ENCODE assay signal across 8 mouse cellular contexts in genomic region chr7:43883547-43883946, GRCm38 (mm10). TPM values are rescaled to one million over a fixed set of nuclear protein-coding genes. Genes with fewer than 3 reads are reported as not detected.
DNase-seq lines count a peak whose midpoint lies in the region; ATAC-seq and TF ChIP-seq lines count a peak whose summit lies in the region.

No protein-coding gene starts in this region.

- DNase-seq in A20 (ENCODE audit: low read depth, low spot score): peak; percentile 95
- peak; percentile 16 for DNase-seq in Muller cell, postnatal 12 days (ENCODE audit: inconsistent ontology term)
- peak; percentile 63 for DNase-seq in embryo, embryonic 11 days
- DNase-seq in naive thymus-derived CD4-positive, alpha-beta T cell, adult 2 months (ENCODE audit: low read depth): peak; percentile 25

- ATAC-seq in granulocyte monocyte progenitor cell, adult 5-6 weeks (replicated peaks; ENCODE audit: poor library complexity, severe bottlenecking): peak; percentile 90
- ATAC-seq in intestine, postnatal 0 days: 0 out of 2 replicates have a peak, but pooled peaks have one; percentile 16
- ATAC-seq in limb, embryonic 13.5 days (ENCODE audit: low FRiP score, low read depth): no peak
- ATAC-seq in erythroid progenitor cell, adult 5-6 weeks (replicated peaks; ENCODE audit: low FRiP score, poor library complexity, severe bottlenecking): no peak

- H3K9me3 ChIP-seq in intestine, postnatal 0 days (ENCODE audit: control insufficient read depth): no peaks in the 10 kb centered on the region
- no peaks in the 10 kb centered on the region for H3K9me3 ChIP-seq in limb, embryonic 13.5 days

- 14% methylated on average over 14 of the region's 14 CpGs for WGBS in intestine, postnatal 0 days
- 12% methylated on average over 14 of the region's 14 CpGs for WGBS in limb, embryonic 13.5 days

- TF ChIP-seq CTCF in intestine, postnatal 0 days (IDR thresholded peaks at IDR 0.05; ENCODE audit: low read depth): peak; percentile 72

- H3K27me3 ChIP-seq in intestine, postnatal 0 days (replicated peaks; ENCODE audit: control insufficient read depth, insufficient read depth, low read length): no peaks in the 10 kb centered on the region
- H3K27me3 ChIP-seq in limb, embryonic 13.5 days: peaks cover 20% of the 10 kb centered on the region

- H3K9ac ChIP-seq in intestine, postnatal 0 days (ENCODE audit: low read depth, low read length): no peak overlapping the region
- H3K9ac ChIP-seq in limb, embryonic 13.5 days: no peak overlapping the region

- no peaks in the 10 kb centered on the region for H3K4me1 ChIP-seq in intestine, postnatal 0 days (replicated peaks; ENCODE audit: control insufficient read depth, insufficient read depth, low read length)
- peaks cover 12% of the 10 kb centered on the region for H3K4me1 ChIP-seq in limb, embryonic 13.5 days

- H3K27ac ChIP-seq in intestine, postnatal 0 days (ENCODE audit: low read depth, low read length): no peak overlapping the region
- no peak overlapping the region for H3K27ac ChIP-seq in limb, embryonic 13.5 days

- H3K4me3 ChIP-seq in intestine, postnatal 0 days (ENCODE audit: low read depth, low read length): no peak overlapping the region
- no peak overlapping the region for H3K4me3 ChIP-seq in limb, embryonic 13.5 days

- H3K36me3 ChIP-seq in intestine, postnatal 0 days (ENCODE audit: control insufficient read depth, insufficient read depth): no peaks in the 10 kb centered on the region
- no peaks in the 10 kb centered on the region for H3K36me3 ChIP-seq in limb, embryonic 13.5 days

- H3K4me2 ChIP-seq in intestine, postnatal 0 days (replicated peaks; ENCODE audit: low read depth): no peak overlapping the region; the same call in 1 of the 2 replicates
- peak overlapping the region; percentile 45 for H3K4me2 ChIP-seq in limb, embryonic 13.5 days (replicated peaks)

RNA-seq across cellular contexts. Expression of gene Klk4, which starts 2.6 kb away (rescaled TPM):
- total RNA-seq in granulocyte monocyte progenitor cell, adult 5-6 weeks (2014; fragmentation: Nextera tagmentation): not detected in 2 replicates
- not detected in 2 replicates for total RNA-seq in granulocyte monocyte progenitor cell, adult 5-6 weeks (2017)
- not detected in 2 replicates for polyA plus RNA-seq in intestine, postnatal 0 days (2015; fragmentation: Nextera tagmentation; extraction: Ambion mirVana)
- 0.20 and 0.27 TPM in 2 replicates for polyA plus RNA-seq in limb, embryonic 13.5 days (2015; fragmentation: Nextera tagmentation; extraction: Ambion mirVana)
- total RNA-seq in erythroid progenitor cell, adult 5-6 weeks (2015; ENCODE audit: low replicate concordance): not detected in 2 replicates
- not detected in 2 replicates for total RNA-seq in erythroid progenitor cell, adult 5-6 weeks (2017; ENCODE audit: low replicate concordance)

RNA-seq across cellular contexts. Expression of gene Klk5, which starts 41.8 kb away (rescaled TPM):
- total RNA-seq in granulocyte monocyte progenitor cell, adult 5-6 weeks (2014; fragmentation: Nextera tagmentation): not detected in 2 replicates
- total RNA-seq in granulocyte monocyte progenitor cell, adult 5-6 weeks (2017): not detected in 2 replicates
- not detected in 2 replicates for polyA plus RNA-seq in intestine, postnatal 0 days (2015; fragmentation: Nextera tagmentation; extraction: Ambion mirVana)
- 0.26 and 0.27 TPM in 2 replicates for polyA plus RNA-seq in limb, embryonic 13.5 days (2015; fragmentation: Nextera tagmentation; extraction: Ambion mirVana)
- not detected in 2 replicates for total RNA-seq in erythroid progenitor cell, adult 5-6 weeks (2015; ENCODE audit: low replicate concordance)
- total RNA-seq in erythroid progenitor cell, adult 5-6 weeks (2017; ENCODE audit: low replicate concordance): not detected in 2 replicates

RNA-seq across cellular contexts. Expression of gene Klk15, which starts 50.0 kb away (rescaled TPM):
- total RNA-seq in granulocyte monocyte progenitor cell, adult 5-6 weeks (2014; fragmentation: Nextera tagmentation): not detected in 2 replicates
- total RNA-seq in granulocyte monocyte progenitor cell, adult 5-6 weeks (2017): not detected in 2 replicates
- polyA plus RNA-seq in intestine, postnatal 0 days (2015; fragmentation: Nextera tagmentation; extraction: Ambion mirVana): not detected in 2 replicates
- polyA plus RNA-seq in limb, embryonic 13.5 days (2015; fragmentation: Nextera tagmentation; extraction: Ambion mirVana): not detected in 2 replicates
- not detected in 2 replicates for total RNA-seq in erythroid progenitor cell, adult 5-6 weeks (2015; ENCODE audit: low replicate concordance)
- total RNA-seq in erythroid progenitor cell, adult 5-6 weeks (2017; ENCODE audit: low replicate concordance): not detected in 2 replicates

RNA-seq across cellular contexts. Expression of gene Klk6, which starts 59.2 kb away (rescaled TPM):
- not detected in 2 replicates for total RNA-seq in granulocyte monocyte progenitor cell, adult 5-6 weeks (2014; fragmentation: Nextera tagmentation)
- total RNA-seq in granulocyte monocyte progenitor cell, adult 5-6 weeks (2017): not detected in 2 replicates
- not detected in 2 replicates for polyA plus RNA-seq in intestine, postnatal 0 days (2015; fragmentation: Nextera tagmentation; extraction: Ambion mirVana)
- not detected in 2 replicates for polyA plus RNA-seq in limb, embryonic 13.5 days (2015; fragmentation: Nextera tagmentation; extraction: Ambion mirVana)
- not detected in 2 replicates for total RNA-seq in erythroid progenitor cell, adult 5-6 weeks (2015; ENCODE audit: low replicate concordance)
- not detected in 2 replicates for total RNA-seq in erythroid progenitor cell, adult 5-6 weeks (2017; ENCODE audit: low replicate concordance)

Comparison
In these comparisons a context has a peak if more than half of its experiments do, and no peak if none do; other contexts are left out.
1. DNase-seq: peak in every context shown above with its lines; median percentile 95 in A20; 63 in embryo, embryonic 11 days; 25 in naive thymus-derived CD4-positive, alpha-beta T cell, adult 2 months; 16 in Muller cell, postnatal 12 days.
2. ATAC-seq: peak in granulocyte monocyte progenitor cell, adult 5-6 weeks (single experiment) and intestine, postnatal 0 days (single experiment); none in limb, embryonic 13.5 days (single experiment) and erythroid progenitor cell, adult 5-6 weeks (single experiment).